Mouse (Mus musculus) brown adipose tissue, adult 24 weeks (tissue): ENCODE measurements around the gene Spout1. TPM values are rescaled to one million over a fixed set of nuclear protein-coding genes. Genes with fewer than 3 reads are reported as not detected.

Experiments
- H3K27ac ChIP-seq: fragments of 200-500 bp; replicated peaks from 2 replicates; pipeline ENCODE4 v1.5.1; 2012; ENCODE audit warnings: low read depth, mild to moderate bottlenecking, low read length
- H3K4me1 ChIP-seq: fragments of 200-500 bp; 2 replicates; pipeline ENCODE4 v1.6.1; 2012; ENCODE audit warnings: low read length, mixed read lengths; ENCODE audit not compliant: control insufficient read depth, insufficient read depth, insufficient read length
- H3K4me3 ChIP-seq: fragments of 200-500 bp; 2 replicates; pipeline ENCODE4 v1.5.1; 2012; ENCODE audit warnings: low read depth, mild to moderate bottlenecking, low read length, moderate library complexity; ENCODE audit not compliant: insufficient read depth
- polyA plus RNA-seq: library from polyadenylated mRNA; stranded (reverse); fragments of >200 nt; gene quantifications from 2 replicates; pipeline ENCODE4 v1.2.4, GENCODE M21; 2012; ENCODE audit not compliant: missing spikeins, insufficient read depth, insufficient read length

The Spout1 gene
- polyA plus RNA-seq, 1 experiment, result 12.7 TPM

- Histone ChIP-seq H3K4me3 (peak within 1 kb of the TSS; percentile 89), H3K27ac (peak within 1 kb of the TSS; percentile 91), H3K4me1 (no peaks in the 10 kb centered on the region)
Measured at GRCm38 (mm10) chr2:30124472-30125274, 53.6 kb downstream of the Spout1 start, which contains the start of gene Zer1. TSS of gene Zer1 (minus strand) at chr2:30124585.

DNA sequence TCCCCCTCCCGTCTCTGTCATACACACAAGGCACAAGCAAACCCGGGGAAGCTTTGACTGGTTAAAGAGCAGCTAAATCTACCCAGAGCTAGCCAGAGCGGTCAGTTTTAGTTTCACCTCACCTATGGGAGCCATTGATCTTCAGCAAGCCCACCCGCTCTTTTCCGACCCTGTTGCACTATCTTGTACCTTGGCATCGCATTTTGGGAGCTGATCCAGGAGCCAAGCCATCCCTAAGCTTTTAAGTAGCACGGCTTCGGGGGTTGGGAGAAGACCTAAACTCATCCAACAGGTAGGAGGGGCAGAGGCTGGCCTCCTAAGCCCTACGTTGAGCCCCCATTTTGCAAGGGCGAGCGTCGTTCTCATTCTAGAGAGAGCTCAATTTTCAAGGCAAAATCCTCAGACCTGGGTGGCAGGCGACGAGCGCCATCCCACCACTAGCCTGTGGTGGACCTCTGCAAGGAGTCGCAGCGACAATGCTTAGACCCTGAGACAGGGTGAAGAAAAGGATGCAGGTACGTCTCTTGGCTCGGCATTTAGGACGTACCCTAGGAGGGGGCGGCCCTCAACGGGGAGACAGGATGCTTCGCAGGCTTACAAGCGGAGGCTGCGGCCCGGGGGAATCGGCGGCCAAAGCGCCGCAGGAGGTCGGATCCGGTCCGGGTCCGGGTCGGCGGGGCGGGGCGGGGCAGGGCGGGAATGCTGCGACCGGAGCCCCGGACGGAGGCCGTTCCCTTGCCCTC, 54.4 kb downstream of the Spout1 start:
- Histone ChIP-seq H3K4me3 (peak overlapping the region; percentile 89), H3K27ac (peak overlapping the region; percentile 64), H3K4me1 (no peaks in the 10 kb centered on the region)

Other genes with a start within 250 kb of the Spout1 start
- 13.1 and 20.3 TPM in 2 replicates for gene Gle1, start 243.0 kb downstream of the Spout1 start, polyA plus RNA-seq
- 81.3 and 132 TPM in 2 replicates for gene Sptan1, start 212.9 kb downstream of the Spout1 start, polyA plus RNA-seq
- gene Wdr34, start 129.6 kb downstream of the Spout1 start, polyA plus RNA-seq, result 6.2 and 6.6 TPM in 2 replicates
- gene Set, start 121.1 kb downstream of the Spout1 start, polyA plus RNA-seq, result 131 and 139 TPM in 2 replicates
- 1.3 and 4.2 TPM in 2 replicates for gene Pkn3, start 100.8 kb downstream of the Spout1 start, polyA plus RNA-seq
- 3.8 and 5.7 TPM in 2 replicates for gene Zdhhc12, start 84.8 kb downstream of the Spout1 start, polyA plus RNA-seq
- 19.2 and 23.8 TPM in 2 replicates for gene Zer1, start 53.9 kb downstream of the Spout1 start, polyA plus RNA-seq
- 28.8 and 38.6 TPM in 2 replicates for gene Tbc1d13, start 44.7 kb downstream of the Spout1 start, polyA plus RNA-seq
- 64.4 and 85.8 TPM in 2 replicates for gene Endog, start 7.0 kb downstream of the Spout1 start, polyA plus RNA-seq
- gene Kyat1, start 27.4 kb upstream of the Spout1 start, polyA plus RNA-seq, result 17.4 and 19.1 TPM in 2 replicates
- gene Lrrc8a, start 59.3 kb upstream of the Spout1 start, polyA plus RNA-seq, result 11.9 and 14.8 TPM in 2 replicates
- not detected in 2 replicates for gene Gm28035, start 62.1 kb upstream of the Spout1 start, polyA plus RNA-seq
- 16.2 and 19.3 TPM in 2 replicates for gene Phyhd1, start 87.7 kb upstream of the Spout1 start, polyA plus RNA-seq
- gene Gm28038, start 102.6 kb upstream of the Spout1 start, polyA plus RNA-seq, result not detected in 2 replicates
- 37.8 and 40.5 TPM in 2 replicates for gene Dolk, start 107.9 kb upstream of the Spout1 start, polyA plus RNA-seq
- gene Nup188, start 107.9 kb upstream of the Spout1 start, polyA plus RNA-seq, result 10.9 and 19.5 TPM in 2 replicates
- gene Sh3glb2, start 180.9 kb upstream of the Spout1 start, polyA plus RNA-seq, result 66.4 and 76.9 TPM in 2 replicates
- 77.1 and 78.5 TPM in 2 replicates for gene Miga2, start 185.8 kb upstream of the Spout1 start, polyA plus RNA-seq
- 10.4 and 13.8 TPM in 2 replicates for gene Dolpp1, start 213.8 kb upstream of the Spout1 start, polyA plus RNA-seq
- gene Crat, start 237.4 kb upstream of the Spout1 start, polyA plus RNA-seq, result 378 and 560 TPM in 2 replicates
- gene Ptpa, start 237.6 kb upstream of the Spout1 start, polyA plus RNA-seq, result 83.8 and 94.3 TPM in 2 replicates